Mouse (Mus musculus): Measurements from ENCODE around the gene Klhdc1. TPM values are rescaled to one million over a fixed set of nuclear protein-coding genes. Genes with fewer than 3 reads are reported as not detected.

Klhdc1 gene
- total RNA-seq (2021) = 10 to 100 TPM in 1 of 2 experiments, 1 to 10 TPM in 1; 5.8 to 10.5 TPM
- long read RNA-seq, experiment 1, transcript Klhdc1-201 (13 exons, 2,620 nt) = minor isoform, 5 of 21 reads
- long read RNA-seq, experiment 1, transcript Klhdc1-202 (2 exons, 228 nt) = major isoform, 6 of 21 reads
- long read RNA-seq, experiment 1, partial matches to known transcripts = 0 of 21 reads
- long read RNA-seq, experiment 1, other reads (novel, unspliced or antisense) = 10 of 21 reads
- long read RNA-seq, experiment 2, transcript Klhdc1-202 (2 exons, 228 nt) = major isoform, 9 of 11 reads
- long read RNA-seq, experiment 2, partial matches to known transcripts = 1 of 11 reads
- long read RNA-seq, experiment 2, other reads (novel, unspliced or antisense) = 0 of 11 reads

DNA sequence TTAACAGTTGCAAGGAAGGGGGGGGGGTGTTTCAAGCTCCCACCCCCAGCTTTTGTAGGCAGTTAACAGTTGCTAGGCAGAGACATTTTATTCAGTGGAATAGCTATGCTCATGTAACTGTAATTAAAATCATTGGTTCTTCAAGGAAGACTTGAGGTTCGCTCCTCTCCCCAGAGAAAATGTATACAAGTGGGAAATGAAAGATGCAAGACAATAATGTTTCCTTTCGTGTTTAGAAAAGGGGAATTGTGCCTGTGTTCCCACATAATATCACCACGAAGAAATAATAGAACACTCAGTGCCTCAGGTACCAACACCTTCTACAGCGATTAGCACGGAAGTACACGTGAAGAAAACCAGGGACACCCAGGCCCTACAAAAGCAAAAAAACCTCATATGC is at the start of gene Klhdc1:
Gene Klhdc1, plus strand, starts transcription at position 301 of the 400 bp plus-strand sequence.
- DNase-seq = no peak

DNA sequence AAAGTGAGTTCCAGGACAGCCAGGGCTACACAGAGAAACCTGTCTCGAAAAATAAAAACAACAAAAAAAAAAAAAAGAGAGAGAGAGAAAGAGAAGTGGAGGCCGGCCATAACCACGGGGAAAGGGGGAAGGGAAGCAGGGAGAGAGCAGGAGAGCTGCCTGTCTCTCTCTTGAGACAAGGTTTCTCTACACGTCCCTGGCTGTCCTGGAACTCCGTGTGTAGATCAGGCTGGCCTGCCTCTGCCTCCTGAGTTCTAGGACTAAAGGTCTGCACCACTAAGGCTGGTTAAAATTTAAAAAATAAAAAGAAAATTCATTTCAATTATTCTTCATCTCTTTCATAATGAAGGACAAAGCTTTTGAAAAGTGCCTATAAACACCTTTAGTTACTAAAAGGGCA is 49.6 kb upstream of the Klhdc1 start:
- no peak for DNase-seq

DNA sequence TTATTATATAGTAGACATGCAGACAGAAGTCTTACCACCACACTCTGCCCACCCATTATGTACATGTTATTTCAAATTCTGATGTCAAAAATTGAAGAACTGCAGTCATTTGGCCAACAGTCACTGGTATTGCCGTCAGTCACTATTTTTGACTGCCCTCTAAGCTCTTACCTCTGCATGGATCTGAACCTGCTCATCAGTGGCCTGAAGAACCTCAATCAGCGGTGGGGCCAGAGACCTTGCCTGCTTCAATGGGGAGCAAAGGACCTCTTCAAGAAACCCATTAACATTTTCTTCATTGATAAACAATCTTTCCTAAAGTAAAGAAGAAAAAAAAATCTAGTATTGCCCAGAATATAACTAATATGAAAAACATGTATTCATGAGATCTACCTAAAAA is 48.3 kb upstream of the Klhdc1 start:
- no peak for DNase-seq

DNA sequence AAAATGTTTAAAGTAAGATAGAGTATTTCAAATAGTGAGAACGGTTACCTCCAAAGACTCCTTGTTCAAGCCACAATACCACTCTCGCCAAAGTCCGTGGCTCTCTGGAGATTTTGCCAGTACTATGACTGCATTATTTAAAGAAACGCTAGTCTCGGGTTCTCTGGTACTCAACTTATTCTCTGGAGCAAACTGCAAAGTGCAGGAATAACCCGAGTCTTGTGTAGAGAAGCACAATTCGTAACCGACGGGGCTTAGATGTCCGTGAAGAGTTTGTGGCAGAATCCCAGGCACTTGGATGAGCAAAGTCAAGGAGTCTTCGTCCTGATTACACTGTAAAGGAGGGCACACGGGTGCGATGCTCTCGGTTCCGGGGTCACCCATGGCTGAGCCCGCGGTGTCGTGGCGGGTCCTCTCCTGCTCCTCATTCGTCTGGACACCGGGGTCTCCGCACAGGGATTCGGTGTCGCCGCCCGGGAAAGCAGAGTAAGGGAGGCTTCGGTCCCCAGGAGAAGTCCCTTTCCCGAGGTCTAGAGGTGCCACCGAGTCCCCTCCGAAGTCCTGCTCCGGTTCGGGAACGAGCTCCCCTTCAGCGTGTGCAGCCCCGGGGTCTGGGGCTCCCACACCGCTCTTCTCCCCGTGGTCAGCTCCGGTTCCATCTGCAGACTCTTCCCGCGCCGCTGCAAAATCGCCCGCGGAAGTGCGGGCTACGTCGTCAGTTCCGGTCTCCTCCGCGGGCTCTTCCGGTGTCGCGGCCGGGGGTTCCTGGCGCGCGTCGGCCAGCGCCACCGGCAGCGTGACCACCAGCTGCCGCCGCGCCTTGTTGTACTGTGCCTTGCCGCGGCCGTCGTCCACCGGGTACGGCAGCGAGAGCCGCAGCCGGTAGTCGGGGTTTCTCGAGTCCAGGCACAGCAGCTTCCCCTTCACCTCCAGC is 44.3 kb upstream of the Klhdc1 start, which contains the start of gene Gm49383:
Gene Gm49383, minus strand, starts transcription at position 661 of the 934 bp plus-strand sequence.
- DNase-seq = peak; percentile 82

DNA sequence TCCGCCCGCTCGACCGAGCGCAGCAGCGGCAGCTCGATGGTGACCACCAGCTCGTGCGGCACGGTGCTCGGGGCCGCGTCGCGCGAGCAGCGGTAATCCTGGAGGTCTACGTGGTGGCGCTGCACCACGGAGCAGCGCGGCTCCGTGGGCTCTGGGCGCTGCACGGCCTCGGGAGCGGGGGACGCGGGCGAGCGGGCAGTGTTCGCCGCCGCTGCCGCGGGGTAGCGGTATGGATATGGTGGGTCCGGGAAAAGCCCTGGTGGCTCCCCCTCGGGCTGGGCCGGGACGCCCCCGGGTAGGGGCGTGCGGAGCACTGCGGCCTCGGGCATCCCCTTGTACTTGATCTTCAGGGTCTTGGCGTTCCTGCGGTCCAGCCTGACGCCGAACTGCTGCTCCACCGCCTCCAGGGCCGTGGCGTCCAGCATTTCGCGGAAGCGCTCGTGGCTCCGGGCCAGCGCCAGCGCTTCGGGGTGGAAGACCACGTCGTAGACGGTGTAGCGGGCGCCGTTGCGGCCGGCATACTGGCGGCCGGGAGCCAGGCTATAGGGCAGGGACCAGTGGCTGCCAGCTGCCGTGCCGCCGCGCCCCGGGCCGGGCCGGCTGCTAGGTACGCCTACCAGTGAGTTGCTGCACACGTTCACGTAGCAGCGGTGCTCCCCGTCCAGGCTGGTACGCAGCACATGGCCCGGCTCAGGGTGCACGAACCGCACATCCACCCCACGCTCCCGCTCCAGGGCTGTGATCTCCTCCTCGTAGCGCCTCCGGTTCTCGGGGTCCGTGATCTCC is 43.4 kb upstream of the Klhdc1 start:
- peak; percentile 76 for DNase-seq

DNA sequence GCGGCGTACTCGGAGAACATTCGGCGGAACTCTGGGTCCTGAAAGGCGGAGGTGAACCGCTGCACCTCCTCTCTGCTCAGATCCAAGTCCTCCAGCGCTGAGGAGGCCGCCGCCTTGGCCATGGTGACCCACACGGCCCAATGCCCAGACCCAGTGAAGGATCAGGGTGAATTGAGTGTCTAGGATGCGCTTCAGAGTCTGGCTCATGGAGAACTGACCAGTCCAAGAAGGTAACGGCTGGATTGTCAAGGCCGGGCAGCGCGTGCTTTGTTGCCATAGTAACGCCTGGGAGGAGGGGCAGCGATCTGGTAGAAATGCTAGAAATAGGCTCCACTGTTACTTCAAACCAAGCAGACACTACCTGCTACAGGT is 42.8 kb upstream of the Klhdc1 start, which contains the start of gene Dnaaf2:
Gene Dnaaf2, minus strand, starts transcription at position 266 of the 372 bp plus-strand sequence.
- DNase-seq = peak; percentile 90

DNA sequence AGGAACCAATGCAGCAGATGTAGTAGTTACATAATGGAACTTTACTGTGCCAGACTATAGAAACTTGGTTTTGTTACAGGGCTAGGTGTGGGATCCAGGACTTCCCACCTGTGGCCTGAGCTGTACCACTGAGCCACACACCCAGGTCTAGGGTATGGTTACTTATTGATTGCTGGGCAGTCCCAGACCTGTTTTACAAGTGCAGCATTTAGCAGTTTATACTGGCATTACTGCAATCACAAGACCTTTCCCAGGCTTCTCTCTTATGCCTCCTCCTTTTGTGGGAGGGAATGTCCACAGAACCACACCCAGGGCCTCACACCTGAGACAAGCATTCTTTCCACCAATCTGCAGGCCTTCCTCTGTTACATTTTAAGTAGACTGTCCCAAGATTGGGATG is 42.0 kb upstream of the Klhdc1 start:
- no peak for DNase-seq

DNA sequence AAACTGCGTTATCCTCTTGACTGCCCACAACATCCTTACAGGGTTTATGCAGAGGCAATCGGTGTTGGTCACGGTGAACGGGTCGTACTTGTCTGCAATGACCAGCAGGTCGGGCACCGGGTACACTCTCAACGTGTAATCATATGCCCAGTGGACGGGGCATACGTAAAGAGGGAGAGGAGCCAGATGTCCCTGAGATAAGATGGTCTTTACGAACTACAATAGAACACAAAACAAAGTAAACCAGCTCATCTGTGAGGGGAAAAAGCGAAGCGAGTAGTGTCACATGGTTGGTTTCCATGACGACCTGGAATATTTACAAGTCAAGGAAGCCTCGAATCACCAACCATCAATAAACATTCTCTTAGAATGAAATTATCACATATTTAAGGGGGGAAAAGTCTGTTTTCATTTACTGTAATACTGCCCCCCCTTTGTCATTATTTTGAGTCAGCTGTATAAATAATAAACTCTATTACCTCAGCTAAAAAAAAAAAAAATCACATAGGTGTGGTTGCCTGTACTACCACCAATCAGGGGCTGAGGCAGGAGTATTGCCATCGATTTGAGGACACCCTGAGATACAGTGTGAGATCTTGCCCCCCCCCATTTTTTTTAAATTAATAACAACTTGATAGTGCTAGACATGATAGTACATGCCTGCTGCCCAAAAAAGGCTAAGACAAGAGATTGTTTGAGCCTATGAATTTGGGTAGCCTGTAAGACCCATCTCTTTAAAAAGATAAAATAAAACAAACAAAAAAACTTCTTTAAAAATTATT is 36.7 kb upstream of the Klhdc1 start, which contains the start of gene Gm49384:
Gene Gm49384, minus strand, starts transcription at position 216 of the 782 bp plus-strand sequence.
- DNase-seq = no peak

DNA sequence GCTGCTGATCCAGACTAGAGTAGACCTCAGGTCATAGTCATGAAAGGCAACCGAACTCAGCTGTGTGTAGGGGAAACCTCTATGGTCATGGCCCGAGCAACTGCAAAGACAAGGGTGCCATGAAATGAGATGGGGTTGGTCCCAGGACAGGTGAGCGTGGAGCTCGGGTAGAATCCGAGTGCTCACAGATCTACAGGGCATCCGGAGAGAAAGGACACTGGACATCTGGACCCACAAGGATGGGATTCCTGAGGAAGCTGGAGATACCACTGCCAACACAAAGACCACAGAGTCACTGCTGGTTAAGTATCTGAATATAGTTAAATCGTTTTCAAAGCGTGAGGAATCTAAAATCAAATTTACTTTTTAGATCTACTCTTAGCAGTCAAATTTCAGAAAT is 33.6 kb upstream of the Klhdc1 start:
- DNase-seq = no peak

DNA sequence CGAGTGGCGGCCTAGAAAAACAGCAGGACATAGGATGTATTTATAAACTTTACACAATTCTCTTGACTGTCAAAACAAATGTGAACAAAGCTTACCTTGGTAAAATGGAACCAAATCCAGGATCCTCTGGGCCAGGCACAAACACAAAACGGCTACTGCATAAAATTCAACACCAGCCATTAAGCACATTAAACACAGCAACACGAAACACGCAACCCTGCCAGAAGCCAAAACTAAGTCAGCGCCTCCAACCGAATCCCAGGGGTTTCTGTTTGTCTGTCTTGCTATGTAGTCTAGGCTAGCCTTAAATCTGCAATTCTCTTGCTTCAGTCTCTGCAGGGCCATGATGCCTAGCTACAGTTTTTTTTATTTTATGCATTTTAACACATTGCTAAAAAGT is 33.0 kb upstream of the Klhdc1 start:
- no peak for DNase-seq

DNA sequence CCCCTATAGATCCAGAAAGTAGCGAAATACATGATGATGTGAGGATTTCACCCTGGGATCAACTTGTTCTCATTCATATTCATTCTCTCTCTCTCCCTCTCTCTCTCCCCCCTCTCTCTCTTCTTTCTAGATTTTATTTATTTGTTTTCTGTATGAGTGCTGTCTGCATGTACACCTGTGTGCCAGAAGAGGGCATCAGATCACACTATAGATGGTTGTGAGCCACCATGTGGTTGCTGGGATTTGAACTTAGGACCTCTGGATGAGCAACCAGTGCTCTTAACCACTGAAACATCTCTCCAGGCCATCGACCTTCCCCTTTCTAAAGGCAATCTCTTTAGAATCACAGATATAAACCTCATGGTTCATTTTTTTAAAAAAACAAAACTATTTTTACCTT is 32.5 kb upstream of the Klhdc1 start:
- DNase-seq = no peak

DNA sequence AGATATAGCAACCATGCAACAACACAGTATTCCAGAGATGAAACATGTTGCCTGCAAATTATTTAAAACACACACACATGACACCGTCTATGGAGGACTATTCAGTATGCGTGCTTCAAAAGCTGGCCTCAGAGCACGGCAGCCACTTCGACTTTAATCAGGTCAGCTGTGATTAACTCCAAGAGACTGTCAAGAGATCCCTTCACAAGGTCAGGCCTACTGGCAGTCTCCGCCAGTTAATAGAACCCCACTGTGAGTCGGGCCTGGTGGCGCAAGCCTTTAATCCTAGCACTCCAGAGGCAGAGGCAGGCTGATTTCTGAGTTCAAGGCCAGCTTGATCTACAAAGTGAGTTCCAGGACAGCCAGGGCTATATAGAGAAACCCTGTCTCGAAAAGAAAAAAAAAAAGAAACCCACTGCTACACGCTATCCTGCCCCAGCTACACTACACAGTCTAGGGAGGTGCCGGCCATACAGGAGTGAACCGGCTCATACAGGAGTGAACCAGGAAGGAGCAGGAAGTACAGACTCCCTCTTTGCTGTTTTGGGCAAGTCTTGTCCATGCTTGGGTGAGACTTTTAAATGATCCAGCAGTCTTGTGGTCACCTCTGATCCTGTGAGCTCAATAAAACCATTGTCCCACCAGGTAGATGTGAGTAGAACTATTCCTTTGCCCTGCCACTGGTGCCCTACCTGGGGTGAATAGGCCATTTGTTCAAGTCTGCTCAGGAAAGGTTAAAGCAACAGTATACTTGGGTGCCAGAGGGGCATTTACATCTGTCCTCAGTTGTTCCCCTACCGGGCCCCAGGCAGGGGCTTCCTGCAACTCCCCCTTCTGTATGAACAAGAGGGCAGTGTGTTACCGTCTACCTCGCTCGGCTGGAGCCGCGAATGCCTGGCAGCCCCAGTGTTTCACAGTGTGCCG is 30.7 kb upstream of the Klhdc1 start:
- no peak for DNase-seq

DNA sequence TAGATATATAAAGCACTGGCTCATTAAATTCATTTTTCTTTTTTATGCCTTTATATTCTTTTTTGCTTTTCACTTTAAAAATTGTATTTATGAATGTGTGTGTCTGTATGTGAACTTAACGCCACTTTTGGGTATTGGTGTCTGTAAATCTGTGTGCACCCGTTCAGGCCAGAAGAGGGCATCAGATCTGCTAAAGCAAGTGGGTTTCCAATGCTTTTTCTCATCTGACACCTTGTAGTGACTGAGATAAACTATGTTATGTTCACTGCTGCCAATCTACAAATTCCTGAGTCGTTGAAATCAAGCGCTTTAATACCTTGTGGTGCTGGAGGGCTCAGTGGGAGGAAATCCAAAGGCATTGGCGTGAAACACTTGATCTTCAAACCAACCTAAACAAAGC is 29.9 kb upstream of the Klhdc1 start:
- no peak for DNase-seq

DNA sequence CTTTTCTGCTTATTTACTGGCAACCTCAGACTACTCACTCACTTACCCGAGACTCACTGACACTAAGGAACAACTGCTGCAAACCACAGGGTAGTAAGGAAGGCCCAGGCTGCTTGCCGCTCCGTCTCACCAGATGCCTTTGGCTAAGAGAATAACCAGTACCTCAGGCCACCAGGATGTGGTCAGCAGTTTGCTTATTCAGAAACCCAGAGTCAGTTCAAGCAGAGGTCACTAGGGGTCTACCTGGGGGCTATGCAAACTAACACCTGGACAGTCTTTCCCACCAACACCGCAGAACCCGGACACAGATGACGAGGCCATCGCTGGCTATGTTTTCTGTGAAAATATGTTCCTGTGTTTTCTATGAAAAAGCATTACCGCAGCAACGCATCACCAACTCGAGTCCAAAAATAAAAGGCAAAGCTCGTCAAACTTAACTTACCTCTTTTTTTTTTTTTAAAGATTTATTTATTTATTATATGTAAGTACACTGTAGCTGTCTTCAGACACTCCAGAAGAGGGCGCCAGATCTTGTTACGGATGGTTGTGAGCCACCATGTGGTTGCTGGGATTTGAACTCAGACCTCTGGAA is 27.7 kb upstream of the Klhdc1 start:
- DNase-seq = no peak

DNA sequence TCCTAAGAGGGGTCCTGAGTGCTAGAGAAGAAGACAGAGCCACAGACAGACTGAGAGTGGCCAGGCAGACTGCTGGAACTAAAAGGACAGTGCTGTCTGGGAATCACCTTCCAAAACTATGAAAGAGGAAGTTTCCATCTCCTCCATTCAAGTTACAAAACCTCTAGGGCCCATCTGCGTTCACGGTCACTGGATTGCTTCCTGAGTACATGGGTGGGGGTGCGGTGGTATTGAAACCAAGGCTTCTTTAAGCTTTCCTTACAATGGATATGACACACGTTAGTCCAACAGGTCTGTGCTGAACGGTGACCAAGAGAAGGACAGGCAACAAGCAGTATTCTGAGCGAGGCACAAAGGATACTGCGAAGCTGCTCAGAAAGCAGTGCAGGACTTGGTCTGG is 26.6 kb upstream of the Klhdc1 start:
- no peak for DNase-seq

DNA sequence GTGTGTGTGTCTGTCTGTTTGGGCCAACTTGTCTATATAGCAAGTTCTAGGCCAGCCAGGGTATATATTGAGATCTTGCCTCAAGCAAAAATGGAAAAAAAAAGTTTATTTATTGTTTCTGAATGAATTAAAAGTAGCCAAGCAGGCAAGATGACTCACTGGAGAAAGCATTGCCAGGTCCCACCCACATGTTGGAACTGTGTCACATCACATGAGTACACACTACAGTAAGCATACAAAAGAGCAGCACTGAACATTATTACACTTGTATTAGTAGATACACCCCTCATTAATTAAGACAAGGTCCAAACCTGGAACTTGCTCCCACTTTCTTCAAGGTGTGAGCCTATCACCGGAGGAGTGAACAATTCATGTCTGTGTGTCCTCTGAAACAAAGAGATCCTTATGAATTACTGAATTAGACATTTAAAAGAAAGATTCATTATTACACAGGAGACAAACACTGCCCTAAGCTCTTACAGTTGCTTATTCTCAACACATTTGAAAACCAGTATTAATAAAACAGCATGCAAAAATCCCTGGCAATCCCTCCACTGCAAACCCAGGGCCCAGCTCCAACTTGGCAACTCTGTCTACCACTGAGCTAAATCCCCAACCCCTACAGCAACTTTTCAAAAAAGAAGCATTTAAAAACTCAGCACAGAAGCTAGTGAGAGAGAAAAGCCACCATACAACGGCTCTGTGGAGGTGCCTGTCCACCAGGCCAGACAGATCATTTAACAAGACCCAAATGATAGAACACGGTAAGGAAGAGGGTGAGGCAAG is 25.8 kb upstream of the Klhdc1 start:
- DNase-seq = peak; percentile 67

DNA sequence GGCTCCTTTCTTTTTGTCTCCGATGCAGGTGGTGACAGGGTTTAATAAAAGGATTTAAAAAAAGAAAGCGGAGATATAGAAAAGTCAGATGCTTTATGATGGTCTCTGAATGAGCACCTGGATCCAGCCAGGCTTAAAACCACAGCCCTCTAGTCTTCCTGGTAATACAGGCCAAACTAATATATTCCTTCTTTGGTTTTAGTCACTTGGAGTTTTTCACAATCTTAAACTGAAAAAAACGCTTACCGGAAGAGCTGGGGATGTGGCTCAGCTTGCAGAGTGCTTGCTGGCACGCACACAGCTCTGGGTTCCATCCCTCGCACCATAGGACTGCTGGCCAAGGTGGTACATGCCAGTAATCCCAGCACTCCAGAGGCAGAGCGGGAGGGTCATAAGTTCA is 24.4 kb upstream of the Klhdc1 start:
- no peak for DNase-seq

DNA sequence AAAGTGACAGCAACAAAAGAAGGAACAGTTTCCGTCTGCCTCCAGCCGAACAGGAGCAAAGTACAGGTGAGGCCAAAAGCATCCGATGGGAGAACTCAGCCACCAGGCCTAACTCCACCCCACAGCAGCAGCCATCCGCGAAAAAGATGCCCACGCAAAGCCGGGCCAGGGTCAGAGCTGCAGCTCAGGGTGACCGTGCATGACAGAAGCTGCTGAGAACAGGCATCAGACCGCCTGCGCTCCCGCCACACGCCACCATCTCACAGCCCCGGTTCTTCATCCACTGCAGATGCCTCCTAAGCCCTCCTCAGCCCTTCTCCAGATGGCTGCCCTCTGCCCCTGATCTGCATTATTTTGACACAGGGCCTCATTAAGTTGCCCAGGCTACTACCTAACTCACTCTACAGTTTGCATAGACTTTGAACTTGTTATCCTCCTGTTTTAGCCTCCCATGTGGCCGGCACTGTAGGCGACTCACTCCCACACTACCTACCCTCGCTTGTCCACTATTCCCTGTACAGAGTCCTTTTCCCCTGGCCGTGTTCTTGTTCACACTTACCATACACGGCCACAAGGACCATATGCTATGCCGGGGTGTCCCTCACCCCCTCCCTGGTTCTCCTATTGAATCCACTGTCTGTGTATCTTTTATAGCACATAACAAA is 20.2 kb upstream of the Klhdc1 start:
- no peak for DNase-seq
